Mouse (Mus musculus) myocyte (in vitro differentiated cells): ENCODE results near the gene Pamr1.

Experiments used
- CEBPB ChIP-seq: IDR thresholded peaks from 2 replicates; pipeline ENCODE4 v1.6.1; 2011; ENCODE audit warnings: mild to moderate bottlenecking, moderate library complexity; ENCODE audit not compliant: poor library complexity, insufficient read depth, severe bottlenecking
- MAX ChIP-seq: IDR thresholded peaks from one replicate; pipeline ENCODE4 v1.6.1; 2011; ENCODE audit warnings: low read depth, mild to moderate bottlenecking, control low read depth
- MYOD1 ChIP-seq, 3 experiments: IDR thresholded peaks; one replicate each; pipeline ENCODE4 v1.6.1; 2011; ENCODE audit warnings: control low read depth in 2 of 3, low read depth in 2 of 3, mild to moderate bottlenecking in 2 of 3, moderate library complexity in 1 of 3; ENCODE audit not compliant: insufficient read length in 2 of 3, control insufficient read depth in 1 of 3
- POLR2A ChIP-seq: IDR thresholded peaks from one replicate; pipeline ENCODE4 v1.6.1; 2011; ENCODE audit warnings: low read depth, mild to moderate bottlenecking, control low read depth, moderate library complexity; ENCODE audit not compliant: insufficient read length
- REST ChIP-seq: IDR thresholded peaks from one replicate; pipeline ENCODE4 v1.6.1; 2011; ENCODE audit warnings: mild to moderate bottlenecking, control low read depth, moderate library complexity; ENCODE audit not compliant: insufficient read depth, insufficient read length
- TCF3 ChIP-seq: IDR thresholded peaks from one replicate; pipeline ENCODE4 v1.6.1; 2011; ENCODE audit warnings: low read depth, control low read depth; ENCODE audit not compliant: insufficient read length

- TF ChIP-seq POLR2A (no peak), REST (no peak), TCF3 (no peak), MAX (no peak), CEBPB (no peak), MYOD1 (IDR thresholded peaks at IDR 0.05; ENCODE audit: control insufficient read depth in 1 of 3, insufficient read length in 2 of 3, low read depth in 2 of 3) (no peak)
These were observed 88.9 kb downstream of the Pamr1 start for GRCm38 (mm10) chr2:102638690-102639089.
